Mouse (Mus musculus) urinary bladder, adult 2 months (tissue): ENCODE results near the gene Efcab5. TPM values are rescaled to one million over a fixed set of nuclear protein-coding genes. Genes with fewer than 3 reads are reported as not detected.
"Not testable (repeated sequence)": the region's sequence is repeated elsewhere in the genome, so short reads cannot be mapped to it uniquely, and the experiment has no call there.

ENCODE experiments used
- DNase-seq: peaks from one replicate; pipeline ENCODE4 v3.0.0; 2022; ENCODE audit warnings: low spot score
- polyA plus RNA-seq: library from polyadenylated mRNA; depleted of rRNA; stranded (reverse); fragments of >200 nt; gene quantifications from 2 replicates; pipeline ENCODE4 v1.2.3, GENCODE M21; 2012

Efcab5 gene
- polyA plus RNA-seq, 1 experiment, result 0.21 TPM

GRCm38 (mm10) chr11:77179771-77180170 is 9.0 kb downstream of the Efcab5 start:
- DNase-seq, result no peak

DNA sequence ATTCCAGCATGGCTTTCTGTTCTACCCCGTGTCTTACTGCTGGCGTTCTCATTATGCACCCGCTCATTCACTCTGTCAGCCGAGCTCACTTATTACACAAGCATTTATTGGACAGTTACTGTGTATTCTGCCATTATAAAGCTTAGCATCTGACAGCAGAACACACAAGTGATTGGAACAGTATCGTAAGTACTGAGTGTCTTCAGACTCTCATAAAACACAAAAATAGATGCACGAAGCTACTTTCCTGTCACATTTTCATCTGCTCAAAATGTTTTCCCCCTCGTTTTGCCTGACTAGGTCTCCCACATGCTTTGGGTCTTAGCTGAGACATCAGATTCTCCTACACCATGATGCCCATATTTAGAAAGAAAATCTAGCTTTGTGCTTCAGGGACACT is 14.2 kb downstream of the Efcab5 start:
- DNase-seq, result no peak

GRCm38 (mm10) chr11:77173731-77174130 is 15.0 kb downstream of the Efcab5 start:
- DNase-seq, result no peak

- no peak for DNase-seq
These were observed 28.0 kb downstream of the Efcab5 start for GRCm38 (mm10) chr11:77160744-77161143.

- DNase-seq, result no peak
These were observed 28.4 kb downstream of the Efcab5 start for GRCm38 (mm10) chr11:77160341-77160740.

DNA sequence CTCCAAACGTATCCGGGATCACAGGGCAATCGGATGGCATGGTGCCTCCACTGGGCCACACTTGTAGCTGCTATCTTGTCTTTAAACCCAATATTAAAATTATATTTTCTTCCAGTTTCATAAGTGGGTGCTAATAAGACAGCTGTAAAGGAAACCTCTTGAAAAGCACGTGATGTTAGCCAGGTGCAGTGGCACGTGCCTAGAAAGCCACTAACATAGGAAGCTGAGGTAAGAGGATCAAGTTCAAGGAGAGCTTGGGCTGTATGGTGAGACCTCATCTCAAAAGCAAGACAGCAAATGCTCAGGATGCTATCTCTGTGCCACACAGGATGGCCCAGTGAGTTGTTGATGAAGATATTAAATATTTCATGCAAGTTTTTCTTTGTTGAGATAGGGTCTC is 34.6 kb downstream of the Efcab5 start:
- DNase-seq, result no peak

DNA sequence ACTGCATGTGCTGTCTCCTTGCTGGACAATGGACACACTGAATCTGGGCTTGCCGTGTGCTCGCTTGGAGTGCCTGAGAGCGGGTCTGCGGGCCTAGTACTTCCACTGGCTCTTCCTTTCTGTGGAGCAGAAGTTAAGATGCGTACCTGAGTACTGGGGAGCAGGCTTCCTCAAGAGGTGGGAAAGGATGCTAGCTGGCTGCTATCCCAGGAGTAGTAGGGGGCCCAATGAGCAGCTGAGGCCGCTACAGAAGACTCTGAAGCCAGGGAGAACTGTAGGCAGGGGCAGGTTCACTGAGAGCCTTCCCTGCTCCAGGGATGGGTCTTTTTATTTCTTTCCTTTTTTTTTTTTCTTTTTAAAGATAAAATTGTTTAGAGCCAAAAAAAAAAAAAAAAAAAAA is 38.0 kb downstream of the Efcab5 start:
- no peak for DNase-seq

GRCm38 (mm10) chr11:77149783-77150630 is 38.8 kb downstream of the Efcab5 start:
- DNase-seq, result not testable (repeated sequence)

GRCm38 (mm10) chr11:77148774-77149173 is 40.0 kb downstream of the Efcab5 start:
- no peak for DNase-seq

- DNase-seq, result no peak
These were observed 41.0 kb downstream of the Efcab5 start for GRCm38 (mm10) chr11:77147753-77148152.

DNA sequence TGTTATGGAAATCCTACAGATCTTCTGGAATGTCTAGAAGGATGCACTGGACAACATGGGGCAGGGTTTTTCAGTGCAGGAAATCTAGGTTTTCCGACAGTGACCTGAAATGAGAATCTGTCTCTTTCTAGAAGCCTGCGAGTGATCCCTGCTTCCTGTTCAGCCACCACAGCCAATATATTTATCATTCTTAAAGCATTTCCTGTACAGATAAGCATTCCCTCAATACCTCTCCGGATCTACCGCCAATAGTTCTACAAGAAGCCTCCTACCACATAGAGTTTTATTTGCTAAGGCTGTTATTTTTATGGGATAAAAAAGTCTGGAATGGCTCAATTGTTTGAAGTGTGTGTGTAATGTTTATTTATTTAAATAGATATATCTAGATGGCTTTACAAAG is 43.3 kb downstream of the Efcab5 start:
- no peak for DNase-seq

GRCm38 (mm10) chr11:77141938-77142337 is 46.8 kb downstream of the Efcab5 start:
- DNase-seq, result no peak

DNA sequence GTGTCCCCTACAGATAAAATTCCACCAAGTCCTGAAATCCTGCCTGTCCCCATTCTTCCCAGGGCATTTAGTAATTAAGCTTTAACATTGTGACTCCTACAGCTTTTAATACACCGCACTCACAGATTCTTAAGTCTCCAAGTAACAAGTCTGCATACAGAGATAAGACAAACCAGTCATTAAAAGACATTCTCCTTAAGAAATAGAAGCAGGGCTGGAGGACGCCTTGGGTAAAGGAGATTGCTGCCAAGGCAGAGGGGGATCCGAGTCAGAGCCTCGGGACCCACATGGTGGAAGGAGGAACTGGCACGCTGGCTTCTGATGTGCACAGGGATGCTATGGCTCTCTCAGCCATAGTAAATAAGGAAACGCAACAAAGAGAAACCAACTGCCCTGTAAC is 48.8 kb downstream of the Efcab5 start:
- DNase-seq, result no peak

- DNase-seq, result no peak
These were observed 55.3 kb downstream of the Efcab5 start for GRCm38 (mm10) chr11:77133450-77133849.

GRCm38 (mm10) chr11:77132580-77132979 is 56.2 kb downstream of the Efcab5 start:
- no peak for DNase-seq

- no peak for DNase-seq
These were observed 60.2 kb downstream of the Efcab5 start for GRCm38 (mm10) chr11:77128562-77128961.

GRCm38 (mm10) chr11:77111141-77111540 is 77.6 kb downstream of the Efcab5 start:
- DNase-seq, result no peak

GRCm38 (mm10) chr11:77108442-77108841 is 80.3 kb downstream of the Efcab5 start:
- DNase-seq, result no peak

- not testable (repeated sequence) for DNase-seq
These were observed 80.9 kb downstream of the Efcab5 start for GRCm38 (mm10) chr11:77107872-77108271.

- no peak for DNase-seq
These were observed 81.8 kb downstream of the Efcab5 start for GRCm38 (mm10) chr11:77106961-77107360.

DNA sequence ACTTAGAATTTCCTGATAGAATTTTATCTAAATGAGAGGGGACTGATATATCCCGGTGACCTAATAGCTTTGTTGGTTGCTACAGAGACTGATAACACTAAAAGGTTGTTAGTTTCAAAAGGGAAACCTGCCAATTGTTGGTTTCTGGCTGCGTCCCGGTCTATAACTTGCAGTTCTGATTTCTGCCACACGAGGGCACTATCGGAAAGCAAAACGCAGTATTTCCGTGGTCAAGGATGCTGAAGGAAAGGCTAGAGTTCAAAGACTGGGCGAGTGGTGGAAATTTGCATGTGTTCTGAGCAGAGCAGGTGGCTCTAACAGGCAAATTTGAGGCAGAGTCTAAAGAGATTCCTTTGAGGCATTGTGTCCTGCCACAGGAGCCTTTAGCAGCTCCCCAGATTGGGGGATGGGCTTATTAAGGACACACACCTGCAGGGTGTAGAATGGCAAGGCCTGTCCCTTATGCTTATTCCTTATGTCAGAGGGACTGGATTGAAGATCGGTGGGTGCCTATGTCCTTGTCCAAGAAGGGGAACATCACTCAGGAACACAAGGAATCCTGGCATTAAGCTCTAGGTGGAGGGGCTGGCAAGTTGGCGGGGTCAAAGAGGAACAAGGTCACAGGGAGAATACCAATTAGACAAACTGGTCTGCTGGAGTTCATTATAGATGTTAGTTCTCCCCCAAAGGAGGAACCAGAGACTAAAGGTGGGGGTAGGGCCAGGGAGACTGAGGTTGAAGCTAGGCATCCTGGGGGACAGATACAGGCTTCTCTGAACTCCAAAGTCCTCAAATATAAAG is 88.4 kb downstream of the Efcab5 start:
- DNase-seq, result peak; percentile 49

DNA sequence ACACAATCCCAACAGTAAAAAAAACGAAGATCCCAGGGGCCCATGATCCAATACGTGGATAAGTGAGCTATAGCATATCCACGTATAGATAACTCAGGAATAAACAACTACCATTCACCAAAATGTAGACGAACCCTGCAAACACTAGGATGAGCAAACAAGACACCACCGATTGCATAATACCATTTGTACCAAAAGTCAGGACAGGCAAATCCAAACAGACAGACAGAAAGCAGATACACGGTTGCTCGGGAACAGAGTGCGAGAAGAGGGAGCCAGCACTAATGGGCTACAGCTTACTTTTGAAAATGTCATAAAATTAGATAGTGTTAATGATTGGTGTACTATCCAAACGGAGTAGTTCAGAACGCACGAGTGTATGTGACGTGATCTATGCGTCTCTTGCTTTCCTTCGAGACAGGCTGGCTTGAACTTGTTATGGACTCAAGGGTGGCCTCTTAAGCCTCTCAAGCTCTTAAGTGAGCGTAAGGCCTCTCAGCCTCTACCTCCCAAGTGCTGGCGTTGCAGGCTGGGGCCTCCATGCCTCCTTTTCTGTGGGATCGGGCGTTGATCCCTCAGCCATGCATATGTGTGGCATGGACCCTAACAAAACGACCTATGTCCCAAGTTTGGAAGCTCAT is 90.3 kb downstream of the Efcab5 start:
- DNase-seq, result no peak
